Mouse (Mus musculus) MEL (cell line): ENCODE measurements around the gene Rapgef1. TPM values are rescaled to one million over a fixed set of nuclear protein-coding genes. Genes with fewer than 3 reads are reported as not detected.

Source experiments
- DNase-seq: peaks from one replicate; pipeline ENCODE4 v3.0.0; 2011; ENCODE audit warnings: low read depth, low spot score
- H3K27ac ChIP-seq: 2 replicates; pipeline ENCODE4 v1.5.1; 2012; ENCODE audit warnings: low read depth, mild to moderate bottlenecking, control low read depth, low read length, moderate library complexity; ENCODE audit not compliant: control insufficient read depth
- H3K27me3 ChIP-seq, 2 experiments: fragments of 150-350 bp in 1 of 2; sonication (generic) in 1 of 2; 2 replicates each; pipeline ENCODE4 v1.6.1; 2012; ENCODE audit warnings: low read length in 2 of 2, mild to moderate bottlenecking in 2 of 2, improper control_type of control experiment in 1 of 2, moderate library complexity in 1 of 2; ENCODE audit not compliant: insufficient read depth in 2 of 2, control insufficient read depth in 1 of 2
- H3K36me3 ChIP-seq, 2 experiments: 2 replicates each; pipeline ENCODE4 v1.6.1; 2012 to 2014; ENCODE audit warnings: low read length in 2 of 2, improper control_type of control experiment in 1 of 2, inconsistent platforms in 1 of 2, mild to moderate bottlenecking in 1 of 2; ENCODE audit not compliant: insufficient read depth in 2 of 2, control insufficient read depth in 1 of 2
- H3K4me1 ChIP-seq, 2 experiments: fragments of 150-350 bp in 1 of 2; sonication (generic) in 1 of 2; 2 replicates each; pipeline ENCODE4 v1.6.1; 2012; ENCODE audit warnings: low read length in 2 of 2, improper control_type of control experiment in 1 of 2, mild to moderate bottlenecking in 1 of 2; ENCODE audit not compliant: insufficient read depth in 2 of 2, control insufficient read depth in 1 of 2
- H3K4me3 ChIP-seq, 2 experiments: fragments of 150-350 bp in 1 of 2; sonication (generic) in 1 of 2; 2 replicates each; pipeline ENCODE4 v1.5.1; 2012; ENCODE audit warnings: low read depth in 2 of 2, low read length in 2 of 2, mild to moderate bottlenecking in 2 of 2, moderate library complexity in 2 of 2, control low read depth in 1 of 2, improper control_type of control experiment in 1 of 2; ENCODE audit not compliant: control insufficient read depth in 1 of 2, insufficient read depth in 1 of 2
- H3K79me2 ChIP-seq: 2 replicates; pipeline ENCODE4 v1.6.1; 2012; ENCODE audit warnings: mild to moderate bottlenecking, low read length, moderate library complexity; ENCODE audit not compliant: control insufficient read depth, poor library complexity, insufficient read depth
- H3K9ac ChIP-seq: 2 replicates; pipeline ENCODE4 v1.6.1; 2012; ENCODE audit warnings: low read depth, mild to moderate bottlenecking, control low read depth, low read length, moderate library complexity; ENCODE audit not compliant: control insufficient read depth, poor library complexity, severe bottlenecking
- H3K9me3 ChIP-seq: fragments of 150-350 bp; sonication (generic); replicated peaks from 2 replicates; pipeline ENCODE4 v1.6.1; 2012; ENCODE audit warnings: mild to moderate bottlenecking, low read length, improper control_type of control experiment, moderate library complexity; ENCODE audit not compliant: insufficient read depth
- CHD2 ChIP-seq: IDR thresholded peaks from 2 replicates; pipeline ENCODE4 v1.6.1; 2011; ENCODE audit warnings: low read length, improper control_type of control experiment
- CTCF ChIP-seq, 3 experiments: IDR thresholded peaks in 2 of 3; conservative IDR thresholded peaks in 1 of 3; 2 replicates each; pipeline ENCODE4 v1.5.1; 2011 to 2012; ENCODE audit warnings: low read length in 3 of 3, low read depth in 2 of 3, mild to moderate bottlenecking in 2 of 3, improper control_type of control experiment in 1 of 3, inconsistent platforms in 1 of 3, mixed read lengths in 1 of 3, moderate library complexity in 1 of 3; ENCODE audit not compliant: control insufficient read depth in 1 of 3, insufficient read depth in 1 of 3, poor library complexity in 1 of 3, severe bottlenecking in 1 of 3
- E2F4 ChIP-seq: IDR thresholded peaks from 2 replicates; pipeline ENCODE4 v1.6.1; 2011; ENCODE audit warnings: low read depth, low read length, improper control_type of control experiment, borderline replicate concordance
- HCFC1 ChIP-seq: IDR thresholded peaks from 2 replicates; pipeline ENCODE4 v1.6.1; 2012; ENCODE audit warnings: low read depth, mild to moderate bottlenecking, inconsistent platforms, low read length, improper control_type of control experiment, moderate library complexity
- JUND ChIP-seq: IDR thresholded peaks from 2 replicates; pipeline ENCODE4 v1.6.1; 2011; ENCODE audit warnings: low read depth, mild to moderate bottlenecking, improper control_type of control experiment, low read length
- KAT2A ChIP-seq: conservative IDR thresholded peaks from 2 replicates; pipeline ENCODE4 v1.6.1; 2012; ENCODE audit warnings: low read depth, low read length, improper control_type of control experiment, inconsistent platforms
- MAFK ChIP-seq: IDR thresholded peaks from 2 replicates; pipeline ENCODE4 v1.6.1; 2011; ENCODE audit warnings: low read depth, mild to moderate bottlenecking, low read length, improper control_type of control experiment, borderline replicate concordance
- MAX ChIP-seq: IDR thresholded peaks from 2 replicates; pipeline ENCODE4 v1.6.1; 2011; ENCODE audit warnings: low read length, improper control_type of control experiment
- MAZ ChIP-seq: IDR thresholded peaks from 2 replicates; pipeline ENCODE4 v1.6.1; 2012; ENCODE audit warnings: low read depth, mild to moderate bottlenecking, inconsistent platforms, low read length, improper control_type of control experiment
- MYB ChIP-seq: IDR thresholded peaks from 2 replicates; pipeline ENCODE4 v1.6.1; 2011; ENCODE audit warnings: mild to moderate bottlenecking, low read depth, low read length, improper control_type of control experiment
- MYC ChIP-seq: IDR thresholded peaks from 2 replicates; pipeline ENCODE4 v1.6.1; 2011; ENCODE audit warnings: low read depth, mild to moderate bottlenecking, low read length, improper control_type of control experiment, moderate library complexity
- NRF1 ChIP-seq: IDR thresholded peaks from 2 replicates; pipeline ENCODE4 v1.6.1; 2014; ENCODE audit warnings: low read depth, mild to moderate bottlenecking, inconsistent platforms, low read length, improper control_type of control experiment, moderate library complexity; ENCODE audit not compliant: poor library complexity, insufficient read depth, severe bottlenecking
- POLR2A ChIP-seq, 2 experiments: IDR thresholded peaks; 2 replicates each; pipeline ENCODE4 v1.6.1; 2011 to 2012; ENCODE audit warnings: low read length in 2 of 2, mild to moderate bottlenecking in 2 of 2, control low read depth in 1 of 2, improper control_type of control experiment in 1 of 2, low read depth in 1 of 2, moderate library complexity in 1 of 2; ENCODE audit not compliant: control insufficient read depth in 1 of 2, insufficient read depth in 1 of 2, poor library complexity in 1 of 2
- POLR2AphosphoS2 ChIP-seq: IDR thresholded peaks from 2 replicates; pipeline ENCODE4 v1.6.1; 2011; ENCODE audit warnings: low read length, improper control_type of control experiment
- SIN3A ChIP-seq: IDR thresholded peaks from 2 replicates; pipeline ENCODE4 v1.6.1; 2012; ENCODE audit warnings: low read length, improper control_type of control experiment, inconsistent platforms
- SMC3 ChIP-seq: IDR thresholded peaks from 2 replicates; pipeline ENCODE4 v1.6.1; 2011; ENCODE audit warnings: low read depth, low read length, improper control_type of control experiment
- TBP ChIP-seq: IDR thresholded peaks from 2 replicates; pipeline ENCODE4 v1.8.0; 2011; ENCODE audit warnings: low read depth, low read length, improper control_type of control experiment
- TCF12 ChIP-seq: IDR thresholded peaks from 2 replicates; pipeline ENCODE4 v1.6.1; 2014; ENCODE audit warnings: low read depth, mild to moderate bottlenecking, inconsistent platforms, low read length, improper control_type of control experiment, moderate library complexity
- UBTF ChIP-seq: IDR thresholded peaks from 2 replicates; pipeline ENCODE4 v1.6.1; 2012; ENCODE audit warnings: low read depth, mild to moderate bottlenecking, inconsistent platforms, low read length, improper control_type of control experiment, moderate library complexity, borderline replicate concordance; ENCODE audit not compliant: insufficient read depth
- ZKSCAN1 ChIP-seq: IDR thresholded peaks from 2 replicates; pipeline ENCODE4 v1.6.1; 2012; ENCODE audit warnings: low read depth, mild to moderate bottlenecking, inconsistent platforms, low read length, improper control_type of control experiment, moderate library complexity
- ZMIZ1 ChIP-seq: IDR thresholded peaks from 2 replicates; pipeline ENCODE4 v1.6.1; 2012; ENCODE audit warnings: low read depth, mild to moderate bottlenecking, inconsistent platforms, low read length, improper control_type of control experiment, moderate library complexity
- ZNF384 ChIP-seq: IDR thresholded peaks from 2 replicates; pipeline ENCODE4 v1.6.1; 2012; ENCODE audit warnings: low read depth, mild to moderate bottlenecking, inconsistent platforms, low read length, improper control_type of control experiment
- polyA plus RNA-seq, 2 experiments: library from polyadenylated mRNA; stranded (reverse) in 1 of 2; unstranded in 1 of 2; fragments of >175 nt in 1 of 2; fragments of >200 nt in 1 of 2; gene quantifications; 2 replicates each; pipeline versions ENCODE4 v1.2.1 to v1.2.4; 2012; ENCODE audit warnings: low replicate concordance in 2 of 2, low read depth in 1 of 2; ENCODE audit not compliant: insufficient read length in 2 of 2, insufficient read depth in 1 of 2, missing spikeins in 1 of 2
- total RNA-seq: library from RNA; depleted of rRNA; stranded (reverse); fragments of 300-350 nt; gene quantifications from 2 replicates; pipeline ENCODE4 v1.2.3, GENCODE M21; 2012

Gene Rapgef1
- total and polyA plus RNA-seq, 3 experiments: 57.2 to 88.3 (median 77.0) TPM

GRCm38 (mm10) chr2:29656095-29656494, 36.6 kb downstream of the Rapgef1 start:
- DNase-seq: no peak
- no peak overlapping the region for H3K4me3 ChIP-seq
- peaks cover 8% of the 10 kb centered on the region for H3K79me2 ChIP-seq
- H3K9ac ChIP-seq: no peak overlapping the region
- no peak for TF ChIP-seq SMC3
- TF ChIP-seq CTCF (IDR thresholded peaks at IDR 0.05 in 2 of 3, conservative IDR thresholded peaks at IDR 0.05 in 1 of 3; ENCODE audit: control insufficient read depth in 1 of 3, insufficient read depth in 1 of 3, low read depth in 2 of 3, low read length in 3 of 3, poor library complexity in 1 of 3, severe bottlenecking in 1 of 3): no peak
- TF ChIP-seq TCF12: no peak
- no peak for TF ChIP-seq ZMIZ1
- TF ChIP-seq MYB: no peak
- no peak for TF ChIP-seq POLR2AphosphoS2
- TF ChIP-seq MAX: no peak
- no peak for TF ChIP-seq E2F4
- no peak for TF ChIP-seq CHD2
- TF ChIP-seq MAFK: no peak
- no peak for TF ChIP-seq ZNF384
- no peak for TF ChIP-seq JUND
- TF ChIP-seq NRF1: no peak
- no peak for TF ChIP-seq POLR2A (IDR thresholded peaks at IDR 0.05; ENCODE audit: control insufficient read depth in 1 of 2, insufficient read depth in 1 of 2, low read depth in 1 of 2, low read length in 2 of 2, poor library complexity in 1 of 2)
- TF ChIP-seq MAZ: no peak
- no peak for TF ChIP-seq UBTF
- TF ChIP-seq ZKSCAN1: no peak
- TF ChIP-seq KAT2A: no peak
- TF ChIP-seq TBP: no peak
- no peak for TF ChIP-seq SIN3A
- H3K4me1 ChIP-seq: peaks cover 2 to 6% of the 10 kb centered on the region in 2 experiments; a peak in 3 of 4 replicates
- no peak overlapping the region for H3K27ac ChIP-seq
- H3K27me3 ChIP-seq: no peaks in the 10 kb centered on the region
- peaks cover 0 to 4% of the 10 kb centered on the region in 2 experiments; a peak in 2 of 4 replicates for H3K36me3 ChIP-seq
- H3K9me3 ChIP-seq: no peaks in the 10 kb centered on the region

- Histone ChIP-seq H3K27me3 (no peaks in the 10 kb centered on the region), H3K4me3 (no peak overlapping the region), H3K9me3 (no peaks in the 10 kb centered on the region), H3K79me2 (peaks cover 9% of the 10 kb centered on the region), H3K4me1 (peaks cover 8 to 14% of the 10 kb centered on the region in 2 experiments), H3K27ac (no peak overlapping the region), H3K9ac (no peak overlapping the region), H3K36me3 (peaks cover 0 to 12% of the 10 kb centered on the region in 2 experiments; a peak in 2 of 4 replicates)
- DNase-seq: no peak
- TF ChIP-seq MYC (no peak), HCFC1 (no peak)
Observed at GRCm38 (mm10) chr2:29657089-29657488, 37.6 kb downstream of the Rapgef1 start.
